Mouse (Mus musculus) thymus, postnatal 25 days (tissue): ENCODE results near the gene Parg.
"Not testable (repeated sequence)": the region's sequence is repeated elsewhere in the genome, so short reads cannot be mapped to it uniquely, and the experiment has no call there.

Experiments
- DNase-seq: peaks from one replicate; pipeline ENCODE4 v3.0.0; 2022

Gene Parg

DNA sequence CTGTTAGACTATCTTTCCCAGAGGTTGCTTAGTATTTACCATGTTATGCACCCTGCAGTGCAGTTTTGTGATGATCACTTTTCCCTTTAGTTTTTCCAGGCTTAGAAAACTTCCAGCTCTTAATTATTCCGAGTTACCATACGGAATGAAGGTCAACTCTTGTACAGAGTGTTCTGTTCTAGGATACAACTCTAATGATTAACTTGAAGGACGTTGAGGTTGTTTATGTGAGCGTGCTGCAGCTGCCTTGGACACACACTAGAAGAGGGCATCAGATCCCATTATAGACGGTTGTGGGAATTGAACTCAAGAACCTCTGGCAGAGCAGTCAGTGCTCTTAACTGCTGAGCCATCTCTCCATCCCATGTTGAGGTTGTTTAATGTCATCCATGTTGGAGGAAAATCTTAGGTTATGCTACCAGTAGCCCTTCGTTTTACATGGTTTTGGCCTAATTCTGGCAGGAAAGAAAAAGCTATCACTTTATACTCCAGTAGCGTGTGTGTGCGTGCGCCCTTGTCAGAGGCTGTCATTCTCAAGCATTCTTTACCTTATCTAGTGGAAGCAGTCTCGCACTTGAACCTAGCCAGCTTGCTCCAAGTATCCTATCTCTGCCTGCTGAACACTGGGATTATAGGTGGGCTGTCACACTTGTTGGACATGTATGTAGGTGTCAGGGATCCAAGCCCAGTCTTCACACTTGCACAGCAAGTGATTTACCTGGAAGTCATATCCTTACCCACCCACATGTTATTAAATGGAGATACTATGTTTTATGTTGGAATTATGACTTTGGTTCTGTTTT lies 22.2 kb upstream of the Parg start:
- no peak for DNase-seq

DNA sequence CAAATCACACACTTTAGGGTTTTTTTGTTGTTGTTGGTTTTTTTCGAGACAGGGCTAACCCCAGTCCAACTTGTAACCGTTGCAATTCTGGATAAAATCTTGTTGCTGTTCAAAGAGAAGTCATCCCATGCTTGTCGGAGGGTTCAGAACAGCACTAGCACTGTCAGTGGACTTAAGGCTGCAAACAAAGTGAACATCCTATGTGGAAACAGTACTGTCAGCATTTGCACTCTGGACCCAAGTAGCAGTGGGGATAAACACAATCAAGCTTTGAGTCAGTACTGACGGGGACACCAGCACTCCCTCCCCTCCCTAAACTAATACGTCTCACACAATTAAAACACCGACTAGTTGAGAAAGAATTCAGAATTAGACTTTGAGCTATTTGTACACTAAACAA lies 20.9 kb upstream of the Parg start:
- no peak for DNase-seq

DNA sequence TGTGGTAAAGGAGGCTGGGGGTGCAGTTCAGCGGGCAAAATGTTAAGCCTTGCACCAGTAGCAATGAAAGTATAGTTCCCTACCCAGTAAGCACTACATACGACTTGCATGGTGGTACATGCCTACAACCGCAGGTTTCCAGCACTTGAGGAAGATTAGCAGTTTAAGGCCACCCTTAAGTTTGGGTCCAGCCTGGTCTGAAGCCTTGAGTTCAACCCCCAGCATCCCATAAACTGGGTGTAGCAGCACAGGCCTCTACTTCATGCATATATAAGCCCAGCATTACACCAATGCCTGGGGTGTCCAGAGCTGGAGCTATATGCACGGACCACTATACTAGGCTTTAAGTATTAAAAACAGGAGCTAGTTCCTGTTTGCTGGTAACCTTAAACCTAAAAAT lies 17.9 kb upstream of the Parg start:
- no peak for DNase-seq

DNA sequence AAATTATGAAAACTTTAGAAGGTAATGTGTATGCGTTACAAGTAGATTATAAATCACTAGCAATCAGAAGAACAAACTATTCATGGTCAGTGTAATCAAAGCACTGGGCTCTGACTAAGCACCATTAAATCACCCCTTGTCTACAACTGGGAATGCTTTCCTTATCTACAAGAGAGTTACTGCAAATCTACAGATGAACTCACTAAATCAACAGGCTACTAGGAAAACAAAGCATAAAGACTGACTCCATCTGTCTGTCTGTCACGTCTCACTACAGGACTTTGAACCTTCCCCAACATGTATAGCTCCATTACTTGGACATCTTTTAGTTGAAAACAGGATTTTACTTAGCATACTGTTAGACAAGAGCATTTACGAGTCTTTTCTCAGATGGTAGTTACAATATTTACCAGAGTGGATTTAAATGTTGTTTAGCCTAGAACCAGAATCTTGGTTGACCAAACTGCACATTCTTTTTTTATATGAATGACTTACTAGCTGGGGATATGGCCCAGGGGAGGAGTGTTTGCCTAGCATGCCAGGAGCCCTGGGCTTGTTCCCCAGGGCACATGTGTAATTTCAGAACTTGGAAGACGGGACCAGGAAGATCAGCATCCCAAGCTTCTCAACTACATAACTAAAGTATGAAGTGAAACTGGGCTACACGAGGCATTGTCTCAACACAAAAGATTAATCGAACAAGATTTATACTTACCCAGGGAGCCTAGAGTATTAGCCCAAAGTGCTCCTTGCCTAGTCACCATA lies 10.9 kb upstream of the Parg start:
- DNase-seq, result no peak

DNA sequence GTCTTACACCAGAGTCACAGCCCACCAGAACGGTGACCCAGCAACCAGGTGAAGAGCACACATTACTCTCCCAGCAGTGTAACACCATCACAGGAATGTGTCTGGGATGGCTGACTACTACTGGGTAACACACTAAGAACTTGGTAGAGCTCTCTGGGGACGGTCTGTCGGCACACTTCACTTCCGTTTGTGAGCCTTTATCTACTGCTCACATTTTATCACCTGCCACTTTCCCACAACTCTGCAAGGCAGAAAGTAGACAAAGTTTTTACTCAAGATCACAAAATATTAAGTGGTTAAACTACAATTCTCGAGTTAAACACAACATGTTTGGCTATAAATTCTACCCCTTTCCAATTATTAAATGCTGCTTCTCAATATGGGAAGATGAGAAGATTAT lies 9.8 kb upstream of the Parg start:
- DNase-seq, result no peak

DNA sequence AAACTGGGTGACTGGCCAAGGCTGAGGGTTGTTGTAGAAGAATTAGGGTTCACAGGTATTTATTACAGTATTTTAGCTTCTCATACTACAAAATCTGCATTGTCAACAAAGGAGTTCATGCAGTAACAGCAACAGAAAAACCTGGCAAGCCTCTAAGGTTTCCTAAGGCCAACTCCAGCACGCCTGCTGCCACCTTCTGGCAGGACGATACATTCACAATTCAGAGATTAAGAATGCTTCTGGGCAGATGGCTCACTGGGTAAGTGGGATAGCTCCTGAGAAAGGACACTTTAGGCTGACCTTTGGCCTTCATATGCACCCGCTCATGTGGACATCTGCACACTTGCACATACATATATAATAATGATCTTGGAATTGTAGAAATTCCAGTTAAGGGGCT lies 9.3 kb upstream of the Parg start:
- DNase-seq, result peak; percentile 44

DNA sequence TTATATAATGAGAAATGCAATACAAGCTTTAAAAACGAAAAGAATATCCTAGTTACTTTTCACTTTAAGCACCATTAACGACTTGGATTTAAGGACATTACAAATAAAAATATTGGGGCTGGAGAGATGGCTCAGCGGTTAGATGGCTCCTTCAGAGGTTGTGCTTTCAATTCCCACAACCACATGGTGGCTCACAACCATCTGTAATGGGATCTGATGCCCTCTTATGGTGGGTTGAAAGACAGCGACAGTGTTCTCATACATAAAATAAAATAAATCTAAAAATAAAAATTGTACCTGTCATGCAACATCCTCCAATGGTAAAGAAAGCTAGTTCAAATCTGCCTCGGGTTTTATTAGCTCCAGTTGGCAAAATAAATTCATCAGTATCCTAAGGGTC lies 8.2 kb upstream of the Parg start:
- not testable (repeated sequence) for DNase-seq

DNA sequence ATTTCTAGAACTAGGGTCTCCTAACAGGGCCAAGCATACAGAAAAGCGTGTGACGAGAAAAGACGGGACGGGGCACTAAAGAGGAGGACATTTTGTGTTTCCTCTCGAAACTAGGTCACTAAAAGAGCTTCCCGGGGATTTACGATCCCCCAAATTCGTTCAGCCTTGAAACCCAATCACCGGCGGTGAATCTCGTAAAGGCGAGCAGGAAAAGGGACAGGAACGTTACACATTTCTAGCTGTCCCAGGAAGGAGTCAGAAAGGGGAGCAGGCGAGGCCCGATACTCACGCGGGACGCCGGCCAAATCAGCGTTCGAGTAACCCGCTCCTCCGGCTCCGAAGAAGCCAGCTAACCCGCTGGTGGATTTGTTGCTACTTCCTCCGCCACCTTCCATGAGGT lies 395 bp upstream of the Parg start:
- DNase-seq, result no peak

DNA sequence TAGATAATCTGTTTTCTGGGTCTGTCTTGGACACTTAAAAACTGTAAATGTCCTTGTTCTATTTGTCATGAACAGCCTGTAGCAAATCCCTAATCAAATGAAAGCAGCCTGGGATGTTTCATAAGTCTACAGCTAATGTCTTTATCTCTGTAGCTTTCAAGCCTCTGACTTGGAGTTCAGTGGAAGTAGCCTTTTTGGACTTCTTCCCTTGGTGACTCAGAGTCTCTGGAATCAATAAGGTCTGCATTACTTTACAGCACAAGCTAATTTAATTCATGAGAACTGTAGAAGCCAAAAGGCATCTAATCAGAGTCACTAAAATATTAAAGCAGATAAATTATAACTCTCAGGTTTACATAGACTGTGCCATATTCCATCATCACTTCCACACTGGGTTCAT lies 24.9 kb downstream of the Parg start:
- no peak for DNase-seq

DNA sequence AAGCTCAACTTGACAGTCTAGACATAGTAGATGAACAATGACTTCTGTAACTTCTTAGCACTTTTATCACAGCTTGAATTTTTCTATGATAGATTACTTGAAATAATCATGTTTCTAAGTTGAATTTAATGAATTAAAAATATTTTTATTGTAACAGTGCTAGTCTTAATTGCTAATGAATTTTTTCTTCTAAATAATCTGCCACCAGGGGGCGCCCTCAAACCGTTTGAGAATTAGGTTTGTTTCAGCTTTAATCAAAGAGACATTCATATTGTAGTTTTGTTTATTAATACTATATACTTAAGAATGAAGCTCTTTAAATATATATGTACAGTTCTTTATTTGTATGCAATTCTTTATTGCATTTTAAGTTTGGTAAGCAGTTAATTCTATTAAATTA lies 27.2 kb downstream of the Parg start:
- peak; percentile 36 for DNase-seq

DNA sequence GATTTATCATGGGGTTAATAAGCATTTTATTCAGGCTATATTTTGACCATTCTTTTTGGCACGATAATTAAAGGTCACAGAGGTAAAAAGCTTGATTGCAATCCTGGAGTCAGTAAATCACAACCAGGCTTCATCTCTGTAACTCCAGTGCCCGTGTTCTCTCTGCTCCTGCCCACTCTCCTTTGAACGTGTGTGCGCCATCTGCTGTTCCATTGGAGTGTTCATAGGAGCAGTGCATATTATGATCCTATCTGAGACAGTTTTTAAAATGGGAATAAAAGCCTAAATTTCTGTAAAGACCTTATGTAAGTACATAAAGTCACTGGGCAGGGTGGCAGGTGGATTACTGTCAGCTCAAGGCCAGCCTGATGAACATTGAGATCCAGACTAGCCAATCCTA lies 40.7 kb downstream of the Parg start:
- no peak for DNase-seq

DNA sequence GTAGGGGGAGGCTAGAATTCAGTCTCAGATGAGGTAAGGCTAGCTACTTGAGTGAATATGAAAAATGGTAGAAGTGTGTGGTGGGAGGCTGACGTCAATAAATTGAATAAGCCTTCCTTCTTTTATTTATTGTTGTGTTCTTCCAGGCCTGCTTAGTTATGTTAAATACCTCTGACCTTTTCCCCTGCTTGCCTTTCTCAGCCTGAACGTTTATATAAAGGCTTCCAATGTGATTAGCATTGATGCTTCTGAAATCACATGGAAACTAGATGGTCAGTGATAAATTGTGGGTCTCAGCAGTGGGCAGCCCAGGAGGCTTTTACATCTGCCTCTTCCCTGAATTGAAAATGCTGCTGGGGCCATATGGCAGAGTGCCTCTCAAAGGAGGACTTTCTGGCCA lies 44.3 kb downstream of the Parg start:
- DNase-seq, result no peak

DNA sequence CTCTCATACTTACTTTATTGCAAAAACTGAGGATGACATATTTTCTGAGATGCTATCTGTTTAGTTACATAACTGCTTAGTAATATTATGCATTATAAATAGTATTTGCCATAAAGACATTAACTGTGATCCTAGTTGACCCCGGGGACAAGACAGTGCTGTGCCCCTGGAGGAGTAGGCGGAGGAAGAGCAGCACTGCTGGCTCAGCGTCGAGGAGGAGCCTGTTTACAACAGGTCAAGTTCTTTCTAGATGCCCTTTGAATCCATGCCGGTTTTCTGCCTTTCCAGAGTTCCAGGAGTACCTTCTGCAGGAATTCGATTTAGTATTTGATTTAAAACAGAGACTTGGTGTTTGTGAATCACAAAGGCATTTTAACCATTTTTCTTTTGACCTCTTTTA lies 47.9 kb downstream of the Parg start:
- no peak for DNase-seq

DNA sequence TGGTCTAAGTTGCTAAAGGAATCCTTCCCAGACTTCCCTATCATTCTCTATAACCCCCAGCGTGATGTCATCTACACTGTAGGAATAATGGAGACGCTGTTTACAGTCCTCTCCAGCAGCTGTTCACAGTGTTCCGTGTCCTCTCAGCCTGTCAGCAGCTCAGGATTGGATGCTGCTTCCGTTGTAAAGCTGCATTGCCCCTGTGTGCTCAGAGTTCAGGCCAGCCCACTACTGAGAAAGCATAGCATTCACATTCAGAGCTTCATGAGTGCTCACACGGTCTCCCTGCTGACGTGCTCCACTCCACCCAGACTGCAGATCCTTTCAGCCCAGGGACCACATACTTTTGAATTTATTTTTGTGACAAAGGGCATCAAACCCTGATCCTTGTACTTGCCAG lies 59.1 kb downstream of the Parg start:
- no peak for DNase-seq

DNA sequence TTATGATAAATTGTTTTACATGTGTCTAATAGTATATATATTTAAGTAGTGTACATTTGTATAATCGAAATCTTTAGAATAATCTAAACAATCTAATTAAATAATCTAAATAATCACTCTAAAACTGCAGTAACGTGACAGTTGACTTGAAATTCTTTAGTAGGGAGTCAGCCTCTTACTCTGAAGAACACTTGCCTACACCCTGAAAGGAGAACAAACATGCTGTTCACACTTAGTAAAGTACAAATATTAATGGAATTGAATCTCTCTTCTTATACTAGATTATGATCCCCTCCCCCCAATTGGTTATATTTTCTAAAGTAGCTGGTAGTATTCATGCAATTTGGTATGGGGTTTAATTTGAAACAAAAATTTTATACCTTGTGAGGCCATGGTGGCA lies 60.0 kb downstream of the Parg start:
- no peak for DNase-seq

DNA sequence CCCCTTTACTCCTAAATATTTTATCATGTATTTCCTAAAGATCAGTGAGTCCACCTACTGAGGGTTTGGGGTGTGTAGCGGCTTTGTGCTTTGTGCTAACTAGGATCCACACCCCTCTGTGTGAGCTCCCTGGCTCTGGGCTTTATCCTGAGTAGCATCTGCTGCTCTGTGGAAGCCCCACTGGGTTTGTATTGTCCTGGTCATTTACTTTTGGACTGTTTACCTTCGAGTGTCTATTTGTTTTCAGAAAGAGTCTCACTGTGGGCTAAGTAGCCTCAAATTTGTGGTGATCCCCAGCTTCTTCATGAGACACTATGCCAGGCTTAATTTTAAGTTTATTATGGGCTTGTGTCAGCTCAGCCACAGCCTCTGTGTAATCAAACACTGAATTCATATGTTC lies 67.2 kb downstream of the Parg start:
- DNase-seq, result no peak

DNA sequence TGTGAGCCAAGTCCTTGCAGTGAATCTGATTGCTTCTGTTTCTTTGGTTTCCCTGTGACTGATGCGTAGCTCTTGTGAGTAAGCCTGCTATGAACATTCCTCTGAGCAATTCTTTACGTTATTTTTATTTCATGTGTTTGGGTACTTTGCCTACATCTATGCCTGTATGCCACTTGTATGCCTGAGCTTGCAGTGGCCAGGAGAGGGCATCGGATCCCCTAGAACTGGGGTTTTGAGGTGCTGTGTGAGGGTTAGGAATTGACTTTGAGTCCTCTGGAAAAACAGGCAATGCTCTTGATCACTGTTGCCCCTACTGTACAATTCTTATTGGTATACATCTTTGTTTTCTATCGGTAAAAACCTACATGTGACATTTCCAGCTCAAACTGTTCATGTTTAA lies 67.8 kb downstream of the Parg start:
- DNase-seq, result no peak

DNA sequence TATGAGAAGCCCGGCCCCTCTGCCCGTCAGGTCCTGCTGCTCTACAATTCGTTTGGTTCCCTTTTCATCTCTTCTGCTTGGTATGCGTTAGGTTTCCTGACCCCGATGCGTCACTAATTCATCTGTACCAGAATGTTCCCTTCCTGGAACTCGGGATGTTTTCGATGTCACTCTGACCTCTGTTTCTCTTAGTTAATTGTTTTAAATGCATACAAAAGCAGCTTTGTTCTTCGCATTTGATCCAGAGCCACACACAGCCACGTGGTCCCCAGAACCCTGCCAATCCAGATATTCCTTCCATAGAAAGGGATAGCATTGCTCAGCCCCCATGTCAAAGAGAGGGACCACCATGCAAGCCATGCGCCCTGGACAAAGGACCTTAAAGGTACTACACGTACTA lies 99.9 kb downstream of the Parg start:
- DNase-seq, result no peak

DNA sequence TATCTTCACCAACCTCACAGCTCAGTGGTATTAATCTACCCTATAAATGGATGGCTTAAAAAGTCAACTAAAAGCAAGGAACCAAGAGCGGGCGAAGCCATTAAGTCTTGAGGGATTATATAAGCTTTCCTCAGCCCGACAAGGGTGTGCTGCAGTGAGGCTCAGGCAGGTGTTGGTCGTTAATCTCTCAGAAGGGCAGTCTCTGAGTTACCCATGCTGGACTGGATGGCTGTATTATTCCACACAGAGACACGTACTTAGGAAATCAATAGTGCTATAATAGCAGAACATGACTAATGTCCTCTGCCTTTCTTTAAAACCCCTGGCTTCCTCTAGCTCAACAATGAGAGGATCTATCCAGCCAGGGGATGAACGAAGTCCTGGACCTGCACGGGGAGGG lies 100.7 kb downstream of the Parg start:
- DNase-seq, result no peak

DNA sequence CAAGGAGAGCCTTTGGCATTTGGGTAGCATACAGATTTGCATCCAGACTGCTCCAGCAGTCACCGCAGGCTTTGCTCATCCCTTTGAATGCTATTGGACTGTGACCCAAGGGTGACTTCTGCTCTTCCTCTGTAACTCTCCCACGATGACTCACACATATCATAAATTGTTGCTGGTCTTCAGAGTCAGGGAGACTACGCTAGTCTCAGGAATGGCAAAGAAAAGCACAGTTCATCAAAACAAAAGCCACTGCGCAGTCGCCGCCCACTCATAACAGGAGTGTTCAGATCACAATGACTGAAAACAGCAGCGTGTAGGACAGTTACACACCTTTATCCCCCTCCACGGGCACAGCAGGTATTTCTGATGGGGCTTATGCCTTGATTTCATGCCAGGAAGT lies 103.2 kb downstream of the Parg start:
- no peak for DNase-seq

DNA sequence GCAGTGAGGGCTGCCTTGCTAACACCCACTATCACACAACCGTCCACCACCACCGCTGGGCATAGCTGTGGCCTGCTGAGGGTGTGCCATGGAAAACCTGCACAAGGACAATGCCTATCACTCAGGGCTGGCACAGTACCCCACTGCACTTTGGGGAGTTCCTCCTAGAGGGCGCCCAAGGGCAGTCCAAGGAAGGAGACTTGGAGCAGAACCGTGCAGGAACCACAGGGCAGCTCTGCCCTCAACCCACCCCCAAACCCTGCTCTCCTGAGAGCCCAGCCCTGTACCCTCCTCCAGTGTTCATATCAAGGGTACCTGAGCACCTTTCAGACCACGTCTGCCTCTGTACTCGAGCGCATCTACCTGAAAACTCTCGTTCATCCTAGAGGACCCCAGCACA lies 108.1 kb downstream of the Parg start:
- DNase-seq, result peak; percentile 43

DNA sequence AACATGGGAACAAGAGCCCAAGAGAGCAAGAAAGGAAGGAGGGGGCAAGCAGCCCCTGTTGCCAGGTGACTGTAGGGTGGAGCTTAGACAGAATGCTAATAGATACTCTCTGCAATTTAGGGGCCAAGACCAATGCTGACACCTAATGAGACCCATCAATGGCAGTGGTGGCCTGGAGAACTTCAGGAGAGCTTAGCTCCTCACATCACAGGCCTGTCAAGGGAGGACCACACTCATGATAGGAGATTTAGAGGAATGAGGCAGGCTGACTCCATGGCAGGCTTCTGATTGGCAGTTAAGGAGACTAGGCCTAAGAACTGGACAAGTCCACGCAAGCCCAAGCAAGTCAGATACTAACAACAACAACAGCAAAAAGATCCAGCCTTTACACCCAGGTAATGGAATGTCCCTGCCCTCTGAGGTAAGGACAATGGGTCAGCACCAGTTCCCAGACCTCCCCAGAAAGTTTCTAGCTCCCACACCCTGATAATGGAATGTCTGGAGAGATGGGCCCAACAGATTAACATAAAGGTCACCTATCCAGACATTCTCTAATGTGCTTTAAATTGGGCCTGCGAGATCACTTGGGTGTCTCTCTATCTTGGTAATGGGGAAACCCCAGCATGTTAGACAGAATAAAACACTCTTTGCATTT lies 109.8 kb downstream of the Parg start:
- DNase-seq, result no peak

DNA sequence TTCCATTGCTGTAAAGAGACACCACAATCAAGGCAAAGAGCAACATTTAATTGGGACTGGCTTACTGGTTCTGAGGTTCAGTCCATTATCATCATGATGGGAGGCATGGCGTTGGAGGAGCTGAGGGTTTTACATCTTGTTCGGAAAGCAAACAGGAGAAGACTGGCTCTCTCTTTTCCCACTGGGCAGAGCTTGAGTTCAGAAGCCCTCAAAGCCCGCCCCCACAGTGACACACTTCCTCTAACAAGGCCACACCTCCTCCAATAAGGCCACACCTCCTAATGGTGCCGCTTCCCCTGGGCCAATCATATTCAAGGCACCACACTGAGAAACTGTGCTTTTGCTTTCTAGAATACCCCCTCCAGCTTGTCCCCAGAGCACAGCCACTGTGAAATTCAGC lies 116.1 kb downstream of the Parg start:
- DNase-seq, result no peak
